Mouse (Mus musculus): ENCODE data around the gene Myo18b. TPM values are rescaled to one million over a fixed set of nuclear protein-coding genes. Genes with fewer than 3 reads are reported as not detected.

The Myo18b gene
- 0.74 and 0.88 TPM in 2 replicates for polyA plus RNA-seq (2012; rRNA removed)

DNA sequence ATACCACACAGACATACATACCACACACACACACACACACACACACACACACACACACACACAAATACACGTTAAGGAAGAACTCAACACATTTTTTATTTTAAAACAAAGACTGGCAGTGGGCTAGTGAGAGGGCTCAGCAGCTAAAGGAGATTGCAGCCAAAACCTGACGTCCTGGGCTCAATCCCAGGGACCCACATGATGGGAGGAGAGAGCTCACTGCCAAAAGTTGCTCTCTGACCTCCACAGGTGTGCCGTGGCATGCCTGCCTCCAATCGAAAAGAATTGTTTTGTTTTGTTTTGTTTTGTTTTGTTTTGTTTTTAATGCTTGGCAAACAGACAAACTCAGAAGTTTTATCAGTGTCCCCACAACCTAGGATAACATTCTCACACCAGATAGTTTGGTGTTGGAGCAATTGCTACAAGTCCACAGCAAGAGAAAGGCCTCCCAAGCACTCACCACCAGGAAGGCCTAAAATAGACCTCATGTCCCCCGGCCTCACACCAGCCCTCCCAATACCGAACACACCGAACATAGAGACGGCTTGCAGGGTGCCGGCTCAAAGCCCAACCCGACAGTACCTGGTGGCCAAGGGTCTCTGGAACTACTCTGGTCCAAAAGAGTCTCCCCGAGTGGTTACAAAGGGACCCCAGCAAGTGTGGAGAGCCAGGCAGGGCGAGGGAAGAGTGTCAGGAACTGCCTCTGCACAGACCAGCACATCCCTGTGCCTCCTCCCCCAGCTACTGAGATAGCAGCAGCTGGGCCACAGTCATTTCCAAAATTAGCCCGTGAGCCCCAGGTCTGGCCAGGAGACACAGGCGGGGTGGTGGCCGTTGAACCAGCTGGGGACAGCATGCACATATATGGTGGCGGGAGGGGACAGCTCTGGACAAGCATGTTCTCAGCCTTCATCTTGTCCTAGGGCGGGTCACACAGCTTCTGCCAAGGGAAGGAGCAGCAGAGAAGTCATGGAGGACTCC lies at the start of gene Myo18b:
Myo18b (minus strand) TSS at position 689 of the 981 bp plus-strand sequence.
- TF ChIP-seq CTCF (IDR thresholded peaks at IDR 0.05; ENCODE audit: extremely low read depth, insufficient read depth, insufficient read length, insufficient replicate concordance) (no peak), POLR2A (IDR thresholded peaks at IDR 0.05; ENCODE audit: low read depth, low read length) (no peak)
- no peak within 1 kb of the TSS for H3K27ac ChIP-seq (ENCODE audit: insufficient read depth, low read length)

DNA sequence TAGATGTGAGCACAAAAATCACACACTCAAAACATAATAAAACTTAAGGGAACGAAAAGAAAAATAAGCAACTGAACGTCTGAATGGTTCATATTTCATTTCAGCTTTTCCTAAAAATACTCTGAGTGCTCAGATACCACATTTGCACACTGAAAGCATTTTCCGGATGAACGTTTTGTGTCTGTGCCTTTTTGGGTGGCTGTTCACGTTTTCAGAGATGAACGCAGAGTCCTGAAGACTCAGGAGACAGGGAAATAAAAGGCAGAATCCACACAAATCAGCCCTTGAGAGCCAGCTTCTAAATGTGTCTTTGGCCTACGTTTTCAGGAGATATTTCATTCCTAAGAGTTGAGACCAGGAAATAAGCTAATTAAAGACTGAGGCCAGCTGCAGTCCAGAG lies 49.8 kb upstream of the Myo18b start:
- H3K27ac ChIP-seq (ENCODE audit: insufficient read depth, low read length), result no peak overlapping the region
- no peak for TF ChIP-seq CTCF (IDR thresholded peaks at IDR 0.05; ENCODE audit: extremely low read depth, insufficient read depth, insufficient read length, insufficient replicate concordance)
- TF ChIP-seq POLR2A (IDR thresholded peaks at IDR 0.05; ENCODE audit: low read depth, low read length), result no peak
- H3K36me3 ChIP-seq (ENCODE audit: control insufficient read depth, insufficient read depth, low read length), result no peaks in the 10 kb centered on the region
- DNase-seq (ENCODE audit: low read depth in 1 of 2, low spot score in 2 of 2), result no peak
- no peaks in the 10 kb centered on the region for H3K27me3 ChIP-seq (ENCODE audit: control insufficient read depth, insufficient read depth, low read length)
- no peaks in the 10 kb centered on the region for H3K4me1 ChIP-seq (ENCODE audit: control insufficient read depth, insufficient read depth, insufficient read length)
- 87% methylated on average over 7 of the region's 7 CpGs for whole genome bisulfite sequencing
- H3K4me3 ChIP-seq (ENCODE audit: extremely low read depth, insufficient read depth, insufficient read length), result no peak overlapping the region

More for the DNA sequence above, at the start of gene Myo18b:
- 80% methylated on average over 17 of the region's 17 CpGs for WGBS
- Histone ChIP-seq H3K4me3 (ENCODE audit: extremely low read depth, insufficient read depth, insufficient read length) (no peak within 1 kb of the TSS), H3K4me1 (ENCODE audit: control insufficient read depth, insufficient read depth, insufficient read length) (no peaks in the 10 kb centered on the region), H3K36me3 (ENCODE audit: control insufficient read depth, insufficient read depth, low read length) (no peaks in the 10 kb centered on the region), H3K27me3 (ENCODE audit: control insufficient read depth, insufficient read depth, low read length) (no peaks in the 10 kb centered on the region)
- no peak for DNase-seq (ENCODE audit: low read depth in 1 of 2, low spot score in 2 of 2)

DNA sequence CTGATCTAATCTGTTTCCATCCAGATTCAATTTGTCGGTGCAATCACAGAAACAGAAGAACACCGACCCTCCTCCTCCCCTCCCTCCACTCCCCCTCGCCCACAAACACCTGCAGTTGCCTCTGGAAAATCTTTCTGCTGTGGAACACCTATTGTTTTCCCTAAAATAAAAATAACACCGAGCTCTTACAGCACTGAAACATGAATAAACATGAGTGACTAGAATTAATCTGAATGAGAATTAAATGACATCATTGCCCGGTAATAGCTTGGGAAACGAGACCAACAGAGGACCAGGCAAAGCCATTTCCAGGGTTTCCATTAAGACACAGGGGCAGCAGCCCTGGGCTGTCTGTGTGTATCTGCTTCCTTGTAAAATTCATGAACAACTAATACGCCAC lies 46.1 kb upstream of the Myo18b start:
- 88% methylated on average over 7 of the region's 7 CpGs for WGBS
- Histone ChIP-seq H3K4me1 (ENCODE audit: control insufficient read depth, insufficient read depth, insufficient read length) (no peaks in the 10 kb centered on the region), H3K36me3 (ENCODE audit: control insufficient read depth, insufficient read depth, low read length) (no peaks in the 10 kb centered on the region), H3K27ac (ENCODE audit: insufficient read depth, low read length) (no peak overlapping the region), H3K27me3 (ENCODE audit: control insufficient read depth, insufficient read depth, low read length) (no peaks in the 10 kb centered on the region), H3K4me3 (ENCODE audit: extremely low read depth, insufficient read depth, insufficient read length) (no peak overlapping the region)
- no peak for DNase-seq (ENCODE audit: low read depth in 1 of 2, low spot score in 2 of 2)
- TF ChIP-seq CTCF (IDR thresholded peaks at IDR 0.05; ENCODE audit: extremely low read depth, insufficient read depth, insufficient read length, insufficient replicate concordance) (no peak), POLR2A (IDR thresholded peaks at IDR 0.05; ENCODE audit: low read depth, low read length) (no peak)

DNA sequence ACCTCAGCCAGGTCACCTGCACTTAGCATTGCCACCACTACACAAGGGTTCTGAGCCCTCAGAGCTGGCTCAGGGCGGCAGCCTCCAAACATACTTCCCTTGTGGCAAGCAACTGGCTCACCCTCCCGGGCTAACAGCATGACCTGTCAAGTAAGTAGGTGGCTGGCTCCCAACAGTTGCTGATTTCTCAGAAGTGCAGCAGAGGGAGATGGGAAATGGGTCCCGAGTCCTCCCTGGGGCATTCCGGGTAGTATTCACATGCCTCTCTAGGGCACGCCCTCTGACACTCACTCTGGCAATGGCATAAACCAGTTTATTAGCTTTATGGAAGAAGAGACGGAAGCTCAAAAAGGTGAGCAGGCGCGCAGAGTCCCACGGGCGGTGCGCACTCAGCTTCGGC lies 44.8 kb upstream of the Myo18b start:
- Histone ChIP-seq H3K36me3 (ENCODE audit: control insufficient read depth, insufficient read depth, low read length) (no peaks in the 10 kb centered on the region), H3K4me3 (ENCODE audit: extremely low read depth, insufficient read depth, insufficient read length) (no peak overlapping the region), H3K27ac (ENCODE audit: insufficient read depth, low read length) (no peak overlapping the region), H3K27me3 (ENCODE audit: control insufficient read depth, insufficient read depth, low read length) (no peaks in the 10 kb centered on the region), H3K4me1 (ENCODE audit: control insufficient read depth, insufficient read depth, insufficient read length) (no peaks in the 10 kb centered on the region)
- TF ChIP-seq CTCF (IDR thresholded peaks at IDR 0.05; ENCODE audit: extremely low read depth, insufficient read depth, insufficient read length, insufficient replicate concordance) (no peak), POLR2A (IDR thresholded peaks at IDR 0.05; ENCODE audit: low read depth, low read length) (no peak)
- WGBS, result 93% methylated on average over 12 of the region's 12 CpGs
- no peak for DNase-seq (ENCODE audit: low read depth in 1 of 2, low spot score in 2 of 2)

GRCm38 (mm10) chr5:112936632-112937031 lies 40.5 kb upstream of the Myo18b start:
- no peaks in the 10 kb centered on the region for H3K4me1 ChIP-seq (ENCODE audit: control insufficient read depth, insufficient read depth, insufficient read length)

DNA sequence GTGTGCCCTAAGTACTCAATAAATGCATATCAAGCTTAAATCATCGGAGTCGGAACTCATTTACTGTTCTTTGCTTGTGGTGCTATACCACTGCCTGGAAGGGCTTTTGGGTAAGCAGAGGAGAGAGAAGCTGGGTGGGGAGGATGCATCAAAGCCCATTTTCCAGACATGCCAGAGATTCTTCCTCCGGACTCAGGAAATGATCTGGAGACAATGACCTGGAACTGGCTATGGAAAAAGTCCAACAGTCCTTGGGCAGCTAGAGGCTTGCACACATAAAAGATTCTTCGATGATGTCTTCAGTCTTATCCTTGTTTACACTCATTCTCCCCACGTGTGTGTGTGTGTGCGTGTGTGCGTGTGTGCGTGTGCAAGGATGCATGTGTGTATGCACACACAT lies 39.3 kb upstream of the Myo18b start:
- Histone ChIP-seq H3K36me3 (ENCODE audit: control insufficient read depth, insufficient read depth, low read length) (no peaks in the 10 kb centered on the region), H3K4me1 (ENCODE audit: control insufficient read depth, insufficient read depth, insufficient read length) (no peaks in the 10 kb centered on the region), H3K4me3 (ENCODE audit: extremely low read depth, insufficient read depth, insufficient read length) (no peak overlapping the region), H3K27ac (ENCODE audit: insufficient read depth, low read length) (no peak overlapping the region), H3K27me3 (ENCODE audit: control insufficient read depth, insufficient read depth, low read length) (no peaks in the 10 kb centered on the region)
- TF ChIP-seq CTCF (IDR thresholded peaks at IDR 0.05; ENCODE audit: extremely low read depth, insufficient read depth, insufficient read length, insufficient replicate concordance), result no peak
- no peak for TF ChIP-seq POLR2A (IDR thresholded peaks at IDR 0.05; ENCODE audit: low read depth, low read length)
- 91% methylated on average over 8 of the region's 8 CpGs for WGBS
- DNase-seq (ENCODE audit: low read depth in 1 of 2, low spot score in 2 of 2), result no peak

More at GRCm38 (mm10) chr5:112936632-112937031, 40.5 kb upstream of the Myo18b start:
- WGBS, result 88% methylated on average over 10 of the region's 10 CpGs
- H3K36me3 ChIP-seq (ENCODE audit: control insufficient read depth, insufficient read depth, low read length), result no peaks in the 10 kb centered on the region
- no peak overlapping the region for H3K27ac ChIP-seq (ENCODE audit: insufficient read depth, low read length)
- H3K4me3 ChIP-seq (ENCODE audit: extremely low read depth, insufficient read depth, insufficient read length), result no peak overlapping the region
- no peaks in the 10 kb centered on the region for H3K27me3 ChIP-seq (ENCODE audit: control insufficient read depth, insufficient read depth, low read length)
- TF ChIP-seq CTCF (IDR thresholded peaks at IDR 0.05; ENCODE audit: extremely low read depth, insufficient read depth, insufficient read length, insufficient replicate concordance), result no peak
- TF ChIP-seq POLR2A (IDR thresholded peaks at IDR 0.05; ENCODE audit: low read depth, low read length), result no peak
- no peak for DNase-seq (ENCODE audit: low read depth in 1 of 2, low spot score in 2 of 2)

Data from spleen, adult 2 months (tissue).